Mouse (Mus musculus): ENCODE measurements at regions not wholly inside any gene's neighbourhood (a gene's known extent, or its start where the extent isn't known, plus 50 kb on each side); places are given as distances from the start of the nearest gene placed in this dataset.

DNA sequence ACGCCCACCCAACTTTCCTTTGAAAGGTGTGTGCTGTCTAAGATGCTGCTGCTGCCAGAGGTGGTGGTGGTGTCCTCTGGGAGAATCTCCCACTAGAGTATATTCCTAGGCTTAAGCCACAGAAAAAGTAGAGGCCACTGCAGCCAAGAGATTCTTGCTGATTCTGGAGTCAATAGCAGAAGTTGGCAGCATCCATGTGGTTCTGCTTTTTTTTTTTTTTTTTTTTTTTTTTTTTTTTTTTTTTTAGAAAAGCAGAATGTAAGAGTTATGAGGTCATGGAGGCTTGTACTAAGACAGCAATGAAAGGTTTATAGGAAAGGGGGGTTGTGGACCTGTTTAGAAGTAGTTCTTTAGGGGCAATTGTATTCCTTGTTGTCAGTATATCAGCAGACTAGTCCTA is 734.4 kb upstream of the Fam160b2 start:
- TF ChIP-seq CTCF (IDR thresholded peaks at IDR 0.05; ENCODE audit: borderline replicate concordance, extremely low read depth, insufficient read depth, insufficient read length), result no peak
- TF ChIP-seq POLR2A (IDR thresholded peaks at IDR 0.05; ENCODE audit: borderline replicate concordance, extremely low read depth, insufficient read depth, insufficient read length, poor library complexity, severe bottlenecking), result no peak

All from brain, embryonic 14.5 days (tissue).